Mouse (Mus musculus) myocyte (in vitro differentiated cells): ENCODE results near the gene Cd1d1. TPM values are rescaled to one million over a fixed set of nuclear protein-coding genes. Genes with fewer than 3 reads are reported as not detected.

Experiments
- H3K27me3 ChIP-seq: one replicate; pipeline ENCODE4 v1.6.1; 2011; ENCODE audit not compliant: control insufficient read depth, insufficient read depth, insufficient read length
- H3K36me3 ChIP-seq: one replicate; pipeline ENCODE4 v1.6.1; 2011; ENCODE audit not compliant: control insufficient read depth, insufficient read depth
- H3K4me2 ChIP-seq: one replicate; pipeline ENCODE4 v1.6.1; 2011; ENCODE audit warnings: low read depth, control low read depth
- H3K4me3 ChIP-seq: one replicate; pipeline ENCODE4 v1.5.1; 2011; ENCODE audit warnings: mild to moderate bottlenecking, control low read depth, moderate library complexity
- H3K79me2 ChIP-seq: one replicate; pipeline ENCODE4 v1.6.1; 2011; ENCODE audit not compliant: control insufficient read depth, insufficient read depth
- H3ac ChIP-seq: one replicate; pipeline ENCODE4 v1.6.1; 2011; ENCODE audit not compliant: control insufficient read depth, insufficient read length
- CEBPB ChIP-seq: IDR thresholded peaks from 2 replicates; pipeline ENCODE4 v1.6.1; 2011; ENCODE audit warnings: mild to moderate bottlenecking, moderate library complexity; ENCODE audit not compliant: poor library complexity, insufficient read depth, severe bottlenecking
- E2F4 ChIP-seq: IDR thresholded peaks from one replicate; pipeline ENCODE4 v1.6.1; 2011; ENCODE audit warnings: mild to moderate bottlenecking, control low read depth, moderate library complexity; ENCODE audit not compliant: insufficient read depth
- MAX ChIP-seq: IDR thresholded peaks from one replicate; pipeline ENCODE4 v1.6.1; 2011; ENCODE audit warnings: low read depth, mild to moderate bottlenecking, control low read depth
- MYOD1 ChIP-seq, 3 experiments: IDR thresholded peaks; one replicate each; pipeline ENCODE4 v1.6.1; 2011; ENCODE audit warnings: control low read depth in 2 of 3, low read depth in 2 of 3, mild to moderate bottlenecking in 2 of 3, moderate library complexity in 1 of 3; ENCODE audit not compliant: insufficient read length in 2 of 3, control insufficient read depth in 1 of 3
- MYOG ChIP-seq, 3 experiments: IDR thresholded peaks; one replicate each; pipeline ENCODE4 v1.6.1; 2011; ENCODE audit warnings: control low read depth in 2 of 3, low read depth in 2 of 3, mild to moderate bottlenecking in 2 of 3; ENCODE audit not compliant: insufficient read length in 2 of 3, control insufficient read depth in 1 of 3, insufficient read depth in 1 of 3
- POLR2A ChIP-seq: IDR thresholded peaks from one replicate; pipeline ENCODE4 v1.6.1; 2011; ENCODE audit warnings: low read depth, mild to moderate bottlenecking, control low read depth, moderate library complexity; ENCODE audit not compliant: insufficient read length
- POLR2AphosphoS2 ChIP-seq: IDR thresholded peaks from one replicate; pipeline ENCODE4 v1.6.1; 2011; ENCODE audit warnings: low read depth, control low read depth; ENCODE audit not compliant: insufficient read length
- REST ChIP-seq: IDR thresholded peaks from one replicate; pipeline ENCODE4 v1.6.1; 2011; ENCODE audit warnings: mild to moderate bottlenecking, control low read depth, moderate library complexity; ENCODE audit not compliant: insufficient read depth, insufficient read length
- SRF ChIP-seq: IDR thresholded peaks from one replicate; pipeline ENCODE4 v1.6.1; 2011; ENCODE audit warnings: low read depth; ENCODE audit not compliant: control insufficient read depth, insufficient read length
- TCF12 ChIP-seq: IDR thresholded peaks from one replicate; pipeline ENCODE4 v1.6.1; 2011; ENCODE audit warnings: mild to moderate bottlenecking, control low read depth; ENCODE audit not compliant: poor library complexity, insufficient read depth, severe bottlenecking
- TCF3 ChIP-seq: IDR thresholded peaks from one replicate; pipeline ENCODE4 v1.6.1; 2011; ENCODE audit warnings: low read depth, control low read depth; ENCODE audit not compliant: insufficient read length
- USF1 ChIP-seq: IDR thresholded peaks from one replicate; pipeline ENCODE4 v1.6.1; 2011; ENCODE audit warnings: low read depth, mild to moderate bottlenecking, control low read depth, moderate library complexity
- polyA plus RNA-seq: library from polyadenylated mRNA; unstranded; fragments of >200 nt; fragmentation: generic; extraction: Trizol; gene quantifications from one replicate; pipeline ENCODE4 v1.2.1, GENCODE M21; 2012; ENCODE audit warnings: missing spikeins

The Cd1d1 gene
- polyA plus RNA-seq, 1 experiment: 0.38 TPM

DNA sequence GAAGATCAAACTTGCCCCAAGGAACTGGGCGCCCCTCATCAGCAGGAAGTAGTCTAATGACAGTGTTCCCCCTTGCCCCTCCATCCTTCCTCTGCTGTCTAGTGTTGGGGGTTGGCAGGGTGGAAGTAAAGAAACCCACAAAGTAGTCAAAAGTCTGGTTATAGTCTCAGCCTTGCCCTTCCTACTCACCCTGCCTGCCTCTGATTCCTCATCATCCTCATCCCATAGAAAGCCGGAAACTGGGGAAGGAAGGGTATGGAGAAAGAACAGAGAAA lies 37.9 kb downstream of the Cd1d1 start:
- no peak overlapping the region for H3ac ChIP-seq
- no peaks in the 10 kb centered on the region for H3K36me3 ChIP-seq
- TF ChIP-seq TCF12 (no peak), REST (no peak), SRF (no peak), MYOG (IDR thresholded peaks at IDR 0.05; ENCODE audit: control insufficient read depth in 1 of 3, insufficient read depth in 1 of 3, insufficient read length in 2 of 3, low read depth in 2 of 3) (no peak), POLR2AphosphoS2 (no peak), MYOD1 (IDR thresholded peaks at IDR 0.05; ENCODE audit: control insufficient read depth in 1 of 3, insufficient read length in 2 of 3, low read depth in 2 of 3) (no peak), POLR2A (no peak), CEBPB (no peak), MAX (no peak)
- no peak overlapping the region for H3K4me2 ChIP-seq
- no peak overlapping the region for H3K4me3 ChIP-seq
- H3K27me3 ChIP-seq: no peaks in the 10 kb centered on the region
- H3K79me2 ChIP-seq: no peaks in the 10 kb centered on the region

DNA sequence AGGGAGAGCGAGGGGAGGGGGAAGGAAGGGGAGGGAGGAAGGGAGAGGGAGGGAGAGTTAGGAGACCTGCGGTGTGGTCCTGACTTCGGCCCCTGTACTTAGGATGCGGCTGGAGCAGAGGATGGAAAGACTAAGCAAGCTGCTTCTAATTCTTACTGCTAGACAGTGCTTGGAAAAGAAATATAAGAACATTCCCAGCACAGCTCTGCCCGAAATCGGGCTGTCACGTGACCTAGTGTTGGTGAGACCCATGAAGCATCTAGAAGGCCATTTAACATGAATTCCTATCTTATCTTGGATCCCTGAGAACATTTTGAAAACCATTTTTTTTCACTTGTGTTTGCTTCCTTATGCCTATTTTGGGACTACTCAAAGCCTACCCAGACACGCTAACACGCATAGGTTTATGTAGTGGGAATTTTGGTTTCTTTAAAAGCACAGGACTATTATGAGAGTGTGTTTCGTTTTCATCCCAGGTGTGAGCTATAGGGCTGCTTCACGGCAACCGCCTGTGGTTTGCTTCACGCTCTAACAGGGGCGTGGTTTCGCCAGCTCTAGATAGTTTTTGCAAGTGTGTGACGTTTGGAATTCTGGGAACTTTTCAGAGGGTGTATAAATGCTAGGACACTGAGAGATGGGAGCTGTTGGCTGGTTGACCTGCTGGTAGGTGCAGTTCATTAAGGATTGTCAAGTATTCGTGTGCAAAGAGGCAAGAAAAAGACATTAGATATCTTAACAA lies 38.4 kb downstream of the Cd1d1 start:
- Histone ChIP-seq H3K27me3 (no peaks in the 10 kb centered on the region), H3K36me3 (no peaks in the 10 kb centered on the region), H3K4me2 (no peak overlapping the region), H3K79me2 (no peaks in the 10 kb centered on the region), H3ac (no peak overlapping the region), H3K4me3 (no peak overlapping the region)
- TF ChIP-seq MYOD1 (IDR thresholded peaks at IDR 0.05; ENCODE audit: control insufficient read depth in 1 of 3, insufficient read length in 2 of 3, low read depth in 2 of 3) (no peak), MYOG (IDR thresholded peaks at IDR 0.05; ENCODE audit: control insufficient read depth in 1 of 3, insufficient read depth in 1 of 3, insufficient read length in 2 of 3, low read depth in 2 of 3) (no peak), REST (no peak), POLR2AphosphoS2 (no peak), CEBPB (no peak), MAX (no peak), TCF3 (no peak), USF1 (no peak), E2F4 (no peak), SRF (no peak), POLR2A (no peak), TCF12 (no peak)

DNA sequence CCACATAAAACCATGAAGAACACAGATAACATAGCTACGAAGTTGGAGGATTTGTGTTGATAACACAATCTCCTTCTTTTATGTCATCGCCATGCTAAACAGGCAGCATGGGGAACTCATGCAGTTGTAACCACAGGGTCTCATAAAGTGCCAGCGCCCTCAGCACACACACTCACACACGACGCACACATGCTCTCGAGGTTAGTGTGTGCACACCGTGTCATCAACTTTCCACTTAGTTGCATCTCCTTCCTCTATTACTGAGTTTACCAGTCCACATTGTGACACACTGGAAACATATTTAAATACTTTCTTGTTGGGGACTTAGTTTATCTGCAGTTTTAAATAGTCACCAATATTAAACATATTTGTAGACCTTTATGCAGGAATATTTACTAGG lies 40.2 kb downstream of the Cd1d1 start:
- Histone ChIP-seq H3K36me3 (no peaks in the 10 kb centered on the region), H3K4me2 (no peak overlapping the region), H3ac (no peak overlapping the region), H3K4me3 (no peak overlapping the region), H3K79me2 (no peaks in the 10 kb centered on the region), H3K27me3 (no peaks in the 10 kb centered on the region)
- TF ChIP-seq REST (no peak), USF1 (no peak), MAX (no peak), E2F4 (no peak), MYOG (IDR thresholded peaks at IDR 0.05; ENCODE audit: control insufficient read depth in 1 of 3, insufficient read depth in 1 of 3, insufficient read length in 2 of 3, low read depth in 2 of 3) (no peak), POLR2AphosphoS2 (no peak), CEBPB (no peak), MYOD1 (IDR thresholded peaks at IDR 0.05; ENCODE audit: control insufficient read depth in 1 of 3, insufficient read length in 2 of 3, low read depth in 2 of 3) (no peak), TCF12 (no peak)

DNA sequence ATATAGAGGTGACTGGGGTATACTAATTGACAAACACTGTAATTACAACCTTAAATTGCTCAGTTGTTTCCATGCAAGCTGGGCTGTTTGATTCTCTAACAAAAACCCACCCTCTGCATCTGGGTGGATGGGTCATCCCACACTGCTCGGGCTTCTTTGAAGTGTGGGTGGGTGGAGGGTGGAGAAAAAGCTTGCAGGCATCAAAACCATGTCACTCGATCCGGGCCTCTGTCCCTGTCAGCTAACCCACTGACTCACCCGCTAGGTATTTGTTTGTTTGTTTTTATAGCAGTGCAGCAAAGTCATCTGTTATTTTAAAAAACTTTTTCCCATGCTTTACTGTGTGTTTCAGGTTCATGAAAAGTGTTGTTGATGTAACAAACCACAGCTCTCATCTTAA lies 43.9 kb downstream of the Cd1d1 start:
- H3K4me2 ChIP-seq: no peak overlapping the region
- TF ChIP-seq TCF3: no peak
- TF ChIP-seq POLR2A: no peak
- no peak for TF ChIP-seq MYOG (IDR thresholded peaks at IDR 0.05; ENCODE audit: control insufficient read depth in 1 of 3, insufficient read depth in 1 of 3, insufficient read length in 2 of 3, low read depth in 2 of 3)
- TF ChIP-seq SRF: no peak
- no peak for TF ChIP-seq MYOD1 (IDR thresholded peaks at IDR 0.05; ENCODE audit: control insufficient read depth in 1 of 3, insufficient read length in 2 of 3, low read depth in 2 of 3)
- no peak for TF ChIP-seq E2F4
- TF ChIP-seq TCF12: no peak
- no peak for TF ChIP-seq POLR2AphosphoS2
- TF ChIP-seq CEBPB: no peak
- no peak for TF ChIP-seq MAX
- no peak for TF ChIP-seq REST
- TF ChIP-seq USF1: no peak
- H3ac ChIP-seq: no peak overlapping the region
- no peaks in the 10 kb centered on the region for H3K36me3 ChIP-seq
- H3K79me2 ChIP-seq: no peaks in the 10 kb centered on the region
- H3K27me3 ChIP-seq: no peaks in the 10 kb centered on the region
- H3K4me3 ChIP-seq: no peak overlapping the region

GRCm38 (mm10) chr3:86954521-86954920 lies 44.7 kb downstream of the Cd1d1 start:
- Histone ChIP-seq H3K36me3 (no peaks in the 10 kb centered on the region), H3K27me3 (no peaks in the 10 kb centered on the region), H3K4me3 (no peak overlapping the region), H3ac (no peak overlapping the region), H3K79me2 (no peaks in the 10 kb centered on the region), H3K4me2 (no peak overlapping the region)
- TF ChIP-seq USF1 (no peak), E2F4 (no peak), POLR2AphosphoS2 (no peak), MYOG (IDR thresholded peaks at IDR 0.05; ENCODE audit: control insufficient read depth in 1 of 3, insufficient read depth in 1 of 3, insufficient read length in 2 of 3, low read depth in 2 of 3) (no peak), TCF3 (no peak), MYOD1 (IDR thresholded peaks at IDR 0.05; ENCODE audit: control insufficient read depth in 1 of 3, insufficient read length in 2 of 3, low read depth in 2 of 3) (no peak), MAX (no peak), REST (no peak), CEBPB (no peak), POLR2A (no peak), SRF (no peak), TCF12 (no peak)
